Mouse (Mus musculus) thymus, postnatal 10 days (tissue): ENCODE results near the gene Tmcc2.

Source experiments
- DNase-seq, 2 experiments: peaks; one replicate each; pipeline ENCODE4 v3.0.0; 2021; ENCODE audit warnings: low spot score in 2 of 2

The Tmcc2 gene

DNA sequence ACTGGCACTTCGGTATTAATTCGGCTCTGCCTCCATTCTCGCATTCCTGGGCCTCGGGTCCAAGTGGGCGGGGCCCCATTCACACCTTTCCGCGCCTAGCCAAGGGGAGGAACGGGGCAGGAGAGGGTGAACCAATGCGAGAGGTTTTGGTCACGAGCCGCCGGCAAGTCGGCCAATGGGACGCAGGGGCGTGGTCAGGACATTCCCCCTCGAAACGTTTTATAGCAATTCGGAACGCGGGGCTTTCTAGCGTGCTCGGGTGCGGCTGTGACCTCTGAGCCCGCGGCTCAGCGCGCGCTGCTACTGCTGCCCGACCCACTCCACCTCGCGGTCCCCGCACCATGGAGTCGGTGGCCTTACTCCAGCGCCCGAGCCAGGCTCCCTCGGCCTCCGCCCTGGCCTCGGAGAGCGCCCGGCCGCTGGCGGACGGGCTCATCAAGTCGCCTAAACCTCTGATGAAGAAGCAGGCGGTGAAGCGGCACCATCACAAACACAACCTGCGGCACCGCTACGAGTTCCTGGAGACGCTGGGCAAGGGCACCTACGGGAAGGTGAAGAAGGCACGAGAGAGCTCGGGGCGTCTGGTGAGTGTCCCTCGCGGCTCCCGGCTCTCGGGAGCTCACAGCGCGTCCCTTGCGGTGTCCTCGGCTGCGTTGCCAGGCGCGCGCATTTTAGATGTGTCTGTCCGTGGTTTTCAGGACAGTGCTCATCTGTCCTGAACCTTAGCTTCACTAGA is 75.0 kb downstream of the Tmcc2 start, which contains the start of gene Nuak2:
Gene Nuak2 (plus strand): TSS at position 238 of the 736 bp plus-strand sequence.
- DNase-seq: peak; percentile 71 to 72

GRCm38 (mm10) chr1:132312703-132313102 is 78.4 kb downstream of the Tmcc2 start:
- peak in 1 of 2 experiments; percentile 33 for DNase-seq

- no peak for DNase-seq
Observed at GRCm38 (mm10) chr1:132312043-132312442, 79.0 kb downstream of the Tmcc2 start.

- DNase-seq: no peak
Observed at GRCm38 (mm10) chr1:132311174-132311859, 79.8 kb downstream of the Tmcc2 start.

DNA sequence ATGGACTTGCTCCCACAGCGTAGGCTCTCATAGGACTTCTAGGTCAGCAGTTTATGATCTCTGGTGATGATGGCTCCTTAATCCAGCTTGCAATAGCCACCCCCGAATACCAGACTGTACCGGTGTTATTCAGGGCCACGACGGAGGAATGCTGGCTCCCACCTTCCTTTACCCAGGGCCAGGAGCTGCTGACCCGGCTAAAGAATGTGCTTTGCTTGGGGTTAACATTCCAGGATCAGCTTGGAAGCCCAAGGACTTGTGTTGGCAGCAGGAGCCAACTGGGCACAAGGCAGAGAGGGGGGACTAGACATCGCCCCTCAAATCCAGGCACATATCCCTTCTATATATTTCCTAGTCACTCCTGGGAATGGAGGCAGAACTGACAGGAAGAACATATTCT is 80.3 kb downstream of the Tmcc2 start:
- DNase-seq: no peak

- no peak for DNase-seq
Observed at GRCm38 (mm10) chr1:132308674-132309073, 82.4 kb downstream of the Tmcc2 start.

DNA sequence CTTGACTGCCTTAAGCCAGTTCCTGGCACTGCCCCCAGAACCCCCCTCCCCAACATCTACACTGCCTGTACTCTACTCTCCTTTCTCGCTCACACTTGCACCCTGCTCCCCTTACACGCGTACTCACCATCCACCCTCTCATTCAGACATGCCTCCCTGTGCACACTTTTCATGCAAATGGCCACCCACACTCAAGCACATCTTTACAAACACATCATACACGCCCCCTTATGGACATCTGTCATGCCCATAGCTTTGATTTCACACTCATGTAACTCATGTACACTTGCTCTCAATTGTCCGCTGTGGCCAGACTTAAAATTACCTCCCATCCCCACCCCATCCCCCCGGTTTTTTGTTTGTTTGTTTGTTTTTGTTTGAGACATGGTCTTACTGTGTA is 83.1 kb downstream of the Tmcc2 start:
- no peak for DNase-seq

GRCm38 (mm10) chr1:132306808-132307207 is 84.3 kb downstream of the Tmcc2 start:
- no peak for DNase-seq
